Mouse (Mus musculus) kidney, postnatal 25 days (tissue): ENCODE data around the gene Plpp1.

Experiments
- DNase-seq, 2 experiments: peaks; one replicate each; pipeline ENCODE4 v3.0.0; 2021; ENCODE audit warnings: mixed read lengths in 2 of 2

The Plpp1 gene

DNA sequence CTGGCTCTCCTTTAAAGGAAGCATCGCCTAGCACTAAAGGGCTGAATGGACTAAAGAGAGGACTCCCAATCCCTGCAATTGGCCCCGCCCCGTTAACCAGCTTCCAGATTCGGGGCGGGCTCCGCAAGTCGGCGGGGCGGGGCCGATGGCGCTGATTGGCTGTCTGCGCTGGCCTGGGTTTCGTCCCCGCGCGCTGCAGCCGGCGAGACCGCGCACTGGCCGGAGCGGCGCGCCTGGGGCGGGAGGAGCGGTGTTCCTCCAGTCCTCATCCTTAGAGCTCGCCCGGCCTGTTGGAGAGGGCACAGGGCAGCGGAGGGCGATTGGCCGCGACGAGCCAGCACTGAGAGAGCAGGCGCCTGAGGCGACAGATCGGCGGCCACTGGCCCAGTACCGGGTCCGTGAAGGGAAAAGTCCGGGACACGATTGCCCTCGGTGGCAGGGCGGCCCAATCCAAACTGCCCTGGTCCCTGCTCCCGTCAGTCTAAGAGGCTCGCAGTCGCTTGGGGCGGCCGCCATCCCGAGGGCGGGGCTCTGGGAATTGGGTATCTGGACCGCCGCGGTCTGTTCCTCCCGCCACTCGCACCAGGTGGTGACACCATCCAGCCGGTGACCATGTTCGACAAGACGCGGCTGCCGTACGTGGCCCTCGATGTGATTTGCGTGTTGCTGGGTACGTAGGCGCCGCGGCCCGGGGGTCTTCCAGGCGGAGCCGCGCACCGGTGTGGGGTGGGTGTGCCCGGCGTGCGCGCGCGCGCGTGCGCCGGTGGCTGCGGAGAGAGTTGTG is at the start of gene Plpp1:
Gene Plpp1 (plus strand): TSS at position 196 of the 784 bp plus-strand sequence.
- peak; percentile 99 for DNase-seq

DNA sequence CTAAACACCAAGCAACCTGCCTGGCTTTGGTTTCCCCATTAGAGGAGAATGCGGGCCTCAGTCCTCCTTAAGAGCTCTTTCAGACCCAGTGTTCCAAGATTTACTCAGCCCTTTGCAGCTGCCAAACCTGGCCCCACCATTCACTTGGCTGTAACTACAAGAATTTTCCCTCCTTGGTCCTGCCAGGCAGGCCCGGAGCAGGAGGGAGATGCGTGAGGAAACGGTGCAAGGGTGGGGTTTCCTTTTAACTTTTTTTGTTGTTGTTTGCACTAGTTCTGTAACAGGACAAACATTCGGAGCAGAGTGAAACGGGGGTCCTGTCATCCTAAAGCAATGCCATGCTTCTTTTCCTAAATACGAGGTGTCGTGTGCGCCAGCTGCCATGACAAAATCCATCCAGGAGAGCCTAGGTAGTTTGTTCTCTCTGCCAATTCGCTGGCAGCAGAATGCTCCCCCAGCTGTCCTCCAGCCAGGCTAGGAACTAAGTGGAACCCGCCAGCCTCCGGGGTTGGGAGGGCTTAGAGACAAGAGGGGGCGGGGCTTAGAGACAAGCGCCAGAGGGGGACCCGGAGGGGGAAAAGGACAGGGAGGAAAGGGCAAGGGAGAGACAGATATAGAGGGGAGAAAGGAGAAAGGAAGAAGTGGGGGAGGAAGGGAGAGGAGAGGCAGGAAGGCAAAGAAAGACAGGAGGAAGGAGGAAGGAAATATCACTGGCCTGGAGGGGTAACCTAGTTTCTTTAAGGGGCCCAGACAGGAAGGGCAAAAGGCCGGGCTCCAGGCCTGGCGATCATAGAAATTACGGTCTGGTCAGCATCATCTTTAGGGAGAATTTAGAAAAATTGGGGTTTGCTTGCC is 48.9 kb upstream of the Plpp1 start:
- peak; percentile 74 to 86 for DNase-seq

DNA sequence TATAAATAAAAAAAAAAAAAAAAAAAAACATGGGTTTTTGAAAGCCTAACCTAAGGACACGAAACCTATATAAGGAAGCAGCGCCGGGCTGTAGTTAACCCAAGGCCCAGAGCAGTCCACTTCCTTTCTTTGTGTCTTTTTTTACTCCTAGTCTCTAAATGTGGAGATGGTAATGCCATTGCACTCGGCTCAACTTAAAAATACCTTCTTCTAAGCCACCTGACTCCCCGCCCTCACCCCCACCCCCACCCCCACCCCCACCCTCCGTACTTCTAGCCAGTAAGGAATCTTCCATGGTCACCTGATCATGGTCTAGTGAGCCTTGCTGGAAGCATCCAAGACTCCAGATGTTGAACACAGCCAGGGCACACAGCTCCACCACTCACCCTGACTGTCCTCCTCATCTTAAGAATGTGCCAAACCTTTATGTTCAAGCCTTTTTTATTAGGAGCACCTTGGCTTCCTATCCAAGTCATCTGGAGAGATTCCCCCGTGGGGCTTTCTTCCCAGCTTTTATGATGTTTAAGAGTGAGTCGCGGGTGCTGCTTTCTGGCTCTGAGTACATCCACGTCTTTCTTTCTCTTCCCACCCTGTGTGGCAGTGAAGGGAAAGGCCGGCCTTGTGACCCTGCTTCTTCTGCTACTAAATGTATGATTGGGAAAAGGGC is 48.1 kb upstream of the Plpp1 start:
- no peak for DNase-seq

DNA sequence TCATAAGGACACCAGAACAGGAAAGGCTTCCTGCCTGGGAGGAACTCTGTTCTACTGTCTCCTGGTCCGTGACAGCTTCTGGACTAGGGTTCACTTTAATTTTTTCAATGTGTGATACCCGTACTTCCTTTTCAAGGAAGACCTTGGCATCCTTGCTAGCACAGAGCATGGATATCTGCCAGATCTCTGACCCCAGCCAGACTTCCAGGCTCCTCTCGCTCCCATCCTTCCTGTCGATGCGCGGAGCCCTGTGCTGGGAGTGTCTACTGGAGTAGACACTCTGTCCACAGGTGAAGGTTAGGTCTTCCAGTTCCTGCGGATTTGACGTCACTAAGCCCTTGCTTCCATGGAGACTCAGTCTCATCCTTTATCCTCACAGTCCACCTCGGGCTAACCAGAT is 47.1 kb upstream of the Plpp1 start:
- peak; percentile 80 to 92 for DNase-seq

DNA sequence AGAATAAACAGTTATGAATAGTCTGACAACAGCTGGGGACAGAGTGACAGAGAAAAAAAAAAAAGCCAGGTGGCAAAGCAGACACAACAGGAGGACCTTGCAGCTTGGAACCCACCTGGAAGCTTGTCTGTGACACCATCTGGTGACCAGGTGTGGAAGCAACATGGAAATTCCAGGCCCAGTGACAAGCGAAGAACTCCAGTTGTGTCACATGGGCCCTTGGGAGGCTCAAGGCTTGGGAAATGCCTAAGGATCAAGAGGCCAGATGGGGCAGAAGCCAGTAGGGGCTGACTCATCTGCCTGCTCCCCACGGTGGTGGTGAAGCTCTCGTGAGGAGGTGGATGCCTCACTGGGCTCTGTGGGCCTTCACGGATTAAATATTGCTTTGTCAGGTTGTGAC is 45.7 kb upstream of the Plpp1 start:
- DNase-seq = no peak

DNA sequence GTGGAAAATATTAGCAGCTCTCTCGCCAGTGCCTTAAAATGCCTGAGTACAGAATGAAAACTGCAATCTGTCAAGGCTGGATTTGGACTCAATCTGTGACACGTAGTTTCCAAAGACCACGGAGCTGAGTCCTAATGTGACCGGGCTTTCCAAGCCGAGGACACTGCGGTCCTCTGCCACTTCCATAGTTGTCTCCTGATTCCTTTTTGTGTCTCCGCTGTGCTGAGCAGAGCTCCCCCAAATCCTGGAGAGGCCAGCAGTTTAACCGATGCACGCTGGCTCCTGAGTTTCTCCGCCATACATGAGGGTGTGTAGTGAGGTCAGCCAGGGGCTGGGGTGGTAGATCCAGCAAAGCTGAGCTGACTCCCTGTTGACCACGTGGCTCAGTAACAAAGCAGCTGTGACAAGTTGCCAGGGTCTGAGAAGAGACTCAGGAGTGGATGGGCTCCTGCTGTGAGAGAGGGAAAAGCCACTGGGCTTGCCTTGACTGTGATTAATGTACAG is 45.0 kb upstream of the Plpp1 start:
- DNase-seq = peak in 1 of 2 experiments; percentile 46

DNA sequence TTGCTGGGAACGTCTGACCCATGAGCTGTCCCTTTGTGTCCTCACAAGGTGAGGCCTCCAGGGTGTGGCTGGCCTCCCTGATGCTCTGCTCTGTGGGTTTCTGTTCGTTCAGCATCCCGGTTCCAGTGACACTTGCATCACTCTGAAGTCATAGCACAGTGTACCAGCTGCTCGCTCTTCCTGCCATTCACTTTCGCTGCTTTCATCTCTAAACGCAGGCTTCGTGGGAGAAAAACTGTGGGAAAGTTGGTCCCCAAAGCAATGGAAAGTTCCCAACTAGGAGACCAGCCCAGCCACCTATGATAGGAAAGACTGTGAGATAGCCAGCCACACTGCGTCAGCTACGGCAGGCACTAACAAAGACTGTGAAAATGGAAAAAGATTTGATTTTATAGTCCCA is 43.2 kb upstream of the Plpp1 start:
- DNase-seq = no peak

DNA sequence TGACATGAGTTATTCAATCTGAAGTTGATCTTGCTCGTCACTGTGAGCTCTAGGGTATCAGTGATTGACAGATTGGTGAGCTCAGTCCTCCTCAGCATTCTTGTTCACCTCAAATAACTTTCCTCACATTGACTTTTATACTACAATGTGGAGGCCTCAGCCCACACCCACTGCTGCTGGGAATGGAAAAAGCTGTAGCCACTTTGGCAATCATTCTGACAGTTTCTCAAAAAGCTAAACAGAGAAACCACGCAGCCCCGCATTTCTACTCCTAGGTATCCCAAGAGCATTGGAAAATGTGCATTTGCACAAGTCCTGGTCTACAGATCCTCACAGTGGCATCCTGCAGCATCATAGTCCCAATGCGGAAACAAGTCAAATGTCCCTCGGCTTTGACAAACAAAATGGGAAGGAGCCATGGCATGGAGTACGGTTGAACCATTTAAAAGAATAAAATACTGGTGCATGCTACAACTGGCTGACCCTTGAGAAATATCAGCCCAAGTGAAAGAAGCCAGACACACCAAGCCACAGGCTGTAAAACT is 42.0 kb upstream of the Plpp1 start:
- DNase-seq = no peak

DNA sequence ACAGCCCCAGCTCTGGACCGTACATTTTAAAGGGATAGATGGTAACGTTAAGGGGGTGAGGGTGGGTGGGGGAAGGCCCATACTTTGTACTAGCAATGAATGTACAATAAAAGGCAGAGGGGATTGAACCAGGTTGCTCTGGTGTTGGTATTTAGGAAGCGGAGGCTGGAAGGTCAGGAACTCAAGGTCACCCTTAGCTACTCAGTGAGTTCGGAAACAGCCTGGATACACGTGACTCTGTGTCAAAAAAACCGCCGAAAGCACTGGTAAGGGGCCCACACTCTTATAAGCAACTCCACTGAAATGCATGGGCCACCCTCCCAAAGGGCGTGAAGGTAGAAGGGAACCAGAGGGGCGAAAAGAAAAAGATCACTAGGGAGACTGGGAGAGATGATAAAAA is 41.2 kb upstream of the Plpp1 start:
- no peak for DNase-seq

DNA sequence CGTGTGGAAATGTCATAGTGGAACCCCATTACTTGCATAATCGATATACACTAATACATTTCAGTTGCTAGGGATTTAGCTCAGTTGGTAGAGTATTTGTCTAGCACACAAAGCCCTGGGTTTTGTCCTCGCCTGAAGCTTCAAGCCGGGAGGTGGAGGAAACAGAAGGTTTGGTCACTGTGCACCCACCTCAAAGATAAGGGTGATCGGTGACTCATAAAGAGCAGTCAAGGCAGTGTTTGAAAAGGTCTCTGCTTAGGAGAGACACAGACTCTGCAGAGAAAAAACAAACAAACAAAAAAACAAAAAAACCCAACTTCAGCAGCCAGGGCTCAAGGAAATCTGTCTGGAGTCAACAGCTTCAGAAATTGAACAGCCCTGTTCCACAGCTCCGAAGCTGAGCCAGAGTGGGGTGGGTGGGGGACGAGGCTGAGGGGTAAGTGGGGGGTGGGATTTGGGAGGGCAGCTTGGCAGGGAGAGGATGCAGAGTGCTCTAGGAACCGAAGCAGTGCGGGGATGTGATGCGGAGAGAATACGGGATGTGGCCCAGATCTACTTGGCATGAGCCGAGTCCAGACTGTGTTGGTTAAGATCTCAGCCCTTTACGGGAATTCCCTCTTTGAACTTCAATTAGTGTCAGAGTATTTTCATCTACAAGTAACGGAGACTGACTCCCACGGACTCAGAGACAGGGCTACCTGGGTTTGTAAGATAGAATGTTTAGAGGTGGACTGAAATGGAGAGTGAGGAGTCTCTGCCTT is 40.6 kb upstream of the Plpp1 start:
- no peak for DNase-seq

DNA sequence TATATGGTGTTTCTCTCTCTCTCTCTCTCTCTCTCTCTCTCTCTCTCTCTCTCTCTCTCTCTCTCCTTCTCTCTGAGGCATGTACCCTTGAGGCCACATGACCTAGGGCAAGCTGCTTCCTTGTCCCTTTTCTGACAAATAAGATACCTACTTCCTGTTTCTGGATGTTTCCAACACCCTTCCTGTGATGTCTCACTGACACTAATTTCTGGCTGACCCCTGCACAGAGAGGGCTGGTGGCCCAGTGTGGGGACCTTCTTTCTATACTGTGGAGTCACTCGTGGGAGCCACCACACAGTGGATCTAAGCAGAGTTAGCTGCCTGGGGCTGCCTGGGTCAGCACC is 40.1 kb upstream of the Plpp1 start:
- DNase-seq = peak in 1 of 2 experiments; percentile 68

DNA sequence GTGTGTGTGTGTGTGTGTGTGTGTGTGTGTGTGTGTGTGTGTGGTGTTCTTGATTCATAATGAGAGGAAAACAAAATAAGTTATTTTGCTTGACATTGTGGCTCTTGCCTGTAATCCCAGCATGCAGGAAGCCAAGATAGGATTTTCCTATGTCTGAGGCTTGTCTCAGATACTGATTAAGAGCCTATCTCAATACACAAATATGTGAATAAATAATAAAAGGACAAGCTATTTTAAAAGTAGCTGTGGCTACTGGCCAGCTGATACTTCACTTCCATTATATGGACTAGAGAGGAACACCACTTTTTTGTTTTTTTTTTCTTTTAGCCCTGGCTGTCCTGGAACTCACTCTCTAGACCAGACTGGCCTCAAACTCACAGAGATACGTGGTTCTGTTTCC is 38.8 kb upstream of the Plpp1 start:
- DNase-seq = peak in 1 of 2 experiments; percentile 48

DNA sequence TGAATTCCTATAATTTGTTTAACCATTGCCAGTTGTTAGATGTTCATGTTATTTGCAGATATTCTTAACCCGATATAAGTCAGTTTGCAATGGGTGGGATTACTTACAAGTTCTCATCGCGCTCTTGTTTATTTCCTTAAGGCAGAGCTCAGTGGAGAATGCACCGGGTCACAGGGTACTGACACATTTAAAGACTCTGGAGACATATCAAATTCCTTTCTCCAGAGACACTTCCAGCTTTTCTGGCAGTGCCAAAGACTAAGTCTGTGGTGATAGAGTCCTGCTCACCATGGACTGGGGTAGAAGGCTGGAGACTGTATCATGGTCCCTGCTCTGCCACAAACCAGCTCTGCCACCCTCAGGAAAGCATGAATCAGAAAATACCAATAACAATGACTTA is 38.0 kb upstream of the Plpp1 start:
- DNase-seq = no peak

DNA sequence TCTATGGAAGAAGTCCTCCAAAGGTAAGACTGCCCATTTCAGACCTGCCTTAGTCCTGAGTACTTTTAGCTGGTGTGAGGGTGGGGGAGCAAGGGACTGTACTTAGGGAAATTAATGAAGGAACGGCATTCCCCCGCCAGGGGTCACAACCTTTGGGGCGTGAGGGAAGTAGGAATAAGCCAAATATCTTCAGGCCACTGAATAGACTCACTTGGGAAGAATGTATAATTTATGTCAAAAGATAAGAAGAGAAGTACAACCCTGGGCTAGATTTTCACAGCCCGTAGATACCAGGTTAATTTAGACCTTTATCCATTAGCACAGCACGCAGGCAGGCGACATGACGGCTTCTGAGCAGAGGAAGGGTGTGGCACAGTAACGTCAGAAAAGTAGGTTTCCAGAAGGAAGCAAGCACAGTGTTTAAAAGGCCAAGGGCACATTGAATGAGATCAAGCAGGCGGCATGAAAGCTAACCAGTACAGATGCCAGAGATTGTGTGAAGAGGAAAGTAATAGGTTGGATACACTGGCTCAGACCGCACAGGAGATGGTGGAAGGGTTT is 37.0 kb upstream of the Plpp1 start:
- peak; percentile 74 to 83 for DNase-seq

DNA sequence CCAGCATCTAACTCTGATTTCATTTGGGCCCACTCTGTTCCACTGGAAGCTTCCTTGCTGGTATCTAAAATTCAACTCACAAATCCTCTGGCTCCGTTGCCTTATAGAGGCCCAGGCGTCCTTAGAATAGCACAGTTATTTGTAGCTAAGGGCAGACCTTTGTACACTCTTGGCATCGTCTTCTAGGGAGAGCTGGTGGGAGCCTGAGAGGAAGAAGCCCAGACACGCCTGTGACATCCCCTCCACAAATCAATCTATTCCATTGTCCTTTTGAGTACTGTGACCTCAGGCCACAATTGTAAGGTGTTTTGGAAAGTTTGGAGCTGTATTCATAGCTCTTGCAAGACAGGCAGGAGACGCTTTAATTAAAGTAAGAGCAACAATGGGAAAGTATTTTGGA is 36.0 kb upstream of the Plpp1 start:
- peak; percentile 57 to 81 for DNase-seq

DNA sequence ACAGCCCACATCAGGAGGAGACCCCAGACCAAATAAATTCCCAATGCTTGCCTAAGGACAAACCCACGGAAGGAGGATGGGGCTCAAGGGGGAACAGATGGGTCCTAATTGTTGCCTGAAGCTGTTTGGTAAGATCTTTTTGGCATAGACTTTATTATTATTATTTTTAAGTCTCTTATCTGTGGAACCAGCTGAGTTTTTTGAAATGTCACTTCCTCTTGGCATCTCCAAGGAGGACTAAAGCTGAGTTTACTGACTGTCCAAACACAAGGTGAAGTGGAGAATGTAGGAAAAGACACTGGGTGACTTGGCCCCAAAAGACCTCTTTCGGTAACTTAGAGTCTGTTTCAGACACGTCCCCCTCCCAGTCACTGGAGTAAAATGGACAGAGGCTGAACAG is 34.9 kb upstream of the Plpp1 start:
- DNase-seq = no peak

DNA sequence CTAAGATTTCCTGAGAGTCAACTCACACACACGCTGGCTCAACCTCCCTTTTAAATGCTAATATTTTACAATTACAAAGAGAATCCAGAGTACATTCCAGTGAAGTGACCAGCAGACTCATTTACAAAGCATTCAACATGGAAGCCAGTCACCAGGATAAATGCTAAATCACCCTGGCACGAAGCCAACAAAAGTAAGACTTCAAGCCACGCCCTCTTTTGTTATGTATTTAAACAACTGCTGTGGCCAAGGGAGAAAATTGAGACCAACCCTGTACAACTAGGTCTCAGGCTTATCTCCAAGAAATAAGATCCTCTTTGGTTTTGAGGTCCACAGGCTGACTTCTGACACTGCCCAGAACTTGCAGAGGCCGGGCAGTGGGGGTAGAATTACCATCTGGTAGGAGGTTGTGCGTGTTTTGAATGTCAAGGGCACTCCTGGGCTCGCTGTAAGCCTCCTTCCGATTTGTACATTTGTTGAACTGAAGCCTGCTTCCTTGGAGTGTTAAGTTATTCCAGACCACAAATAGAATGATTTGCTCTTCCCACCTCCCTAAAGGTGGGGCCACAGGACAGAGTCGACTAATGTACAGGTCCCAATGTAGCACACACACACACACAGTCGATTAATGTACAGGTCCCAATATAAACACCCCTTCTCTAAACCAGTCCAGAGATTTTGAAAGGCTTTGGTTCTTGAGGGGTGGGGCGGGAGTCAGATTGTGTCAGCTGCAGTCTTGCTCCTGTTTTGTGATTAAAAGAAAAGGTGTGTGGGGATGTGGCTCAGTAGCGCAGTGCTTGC is 29.9 kb upstream of the Plpp1 start:
- DNase-seq = peak in 1 of 2 experiments; percentile 57

DNA sequence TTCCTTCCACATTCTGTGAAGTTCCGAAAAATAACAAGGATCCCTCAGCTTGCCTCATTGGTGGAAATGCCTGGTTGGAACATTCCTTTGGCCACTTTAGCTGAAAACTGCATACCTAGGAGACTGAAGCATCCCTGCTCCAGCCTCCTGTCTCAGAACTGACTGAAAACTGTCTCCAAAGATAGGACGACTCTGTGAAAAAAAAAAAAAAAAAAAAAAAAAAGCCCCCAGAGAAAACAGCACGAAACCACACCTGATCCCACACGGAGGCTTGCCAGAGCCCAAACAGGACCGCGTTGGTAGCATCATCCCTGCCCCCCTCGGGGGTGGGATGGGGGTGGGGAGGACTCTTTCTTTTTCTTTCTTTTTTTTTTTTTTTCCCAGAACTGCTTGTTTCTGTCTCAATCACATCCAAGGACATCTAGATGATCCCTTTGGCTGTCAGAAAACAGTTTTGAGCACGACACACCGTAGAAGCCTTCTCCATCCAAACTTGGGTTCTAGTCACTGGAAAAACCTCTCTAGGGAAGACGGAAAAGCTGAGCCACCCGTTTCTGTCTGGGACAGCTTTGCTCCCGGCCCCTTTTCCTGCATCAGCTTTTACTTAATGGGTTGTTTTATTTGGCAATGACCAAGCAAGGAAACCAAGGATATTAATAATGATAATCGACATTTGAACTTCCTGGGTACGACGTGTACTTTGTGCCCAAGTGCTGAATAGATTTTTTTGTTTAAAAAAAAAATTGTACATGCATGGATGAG is 29.0 kb upstream of the Plpp1 start:
- peak; percentile 57 to 75 for DNase-seq

DNA sequence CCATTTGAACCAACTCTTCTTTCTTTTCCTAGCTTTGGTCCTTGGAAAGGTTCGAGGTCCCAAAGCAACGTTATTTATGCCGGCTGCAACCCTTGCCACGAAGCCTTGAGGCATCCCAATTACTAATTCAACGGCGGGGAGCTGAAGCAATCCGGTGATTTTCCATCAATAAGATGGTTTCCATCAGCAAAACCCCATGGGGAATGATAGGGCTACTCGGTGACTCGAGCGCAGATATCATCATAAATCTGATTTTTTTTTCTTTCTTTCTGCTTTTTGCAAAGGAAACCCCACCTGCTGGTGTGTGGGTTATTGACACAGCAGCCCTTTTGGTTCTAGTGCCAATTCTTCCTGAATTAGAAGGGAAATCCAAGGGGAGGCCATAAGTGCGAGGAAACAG is 28.3 kb upstream of the Plpp1 start:
- peak; percentile 40 to 55 for DNase-seq

DNA sequence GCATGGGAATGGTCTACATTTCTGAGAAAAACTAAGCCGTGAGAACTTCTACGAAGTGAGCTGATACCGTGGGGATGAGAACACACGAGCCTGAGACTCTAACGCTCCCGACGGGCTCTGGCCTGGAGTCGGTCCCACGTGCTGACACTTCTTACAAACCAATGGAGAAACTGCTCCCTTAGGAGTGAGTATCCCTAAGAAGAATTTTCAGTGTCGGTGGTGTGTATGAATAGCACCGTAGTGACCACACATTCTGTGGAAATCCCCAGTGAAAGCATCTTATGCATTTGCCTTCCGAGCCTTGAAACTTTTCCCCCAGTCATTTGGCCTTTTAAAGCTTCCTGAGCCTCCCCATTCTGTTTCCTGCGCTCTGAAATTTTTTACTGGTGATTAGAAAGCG is 27.7 kb upstream of the Plpp1 start:
- DNase-seq = no peak
